Mouse (Mus musculus) embryonic facial prominence, embryonic 10.5 days (tissue): ENCODE measurements around the gene Adap1. TPM values are rescaled to one million over a fixed set of nuclear protein-coding genes. Genes with fewer than 3 reads are reported as not detected.

Experiments used
- DNase-seq: peaks from one replicate; pipeline ENCODE4 v3.0.0-alpha.2; 2017; ENCODE audit warnings: low spot score
- H3K27ac ChIP-seq: fragments of 300-500 bp; sonication (generic); replicated peaks from 2 replicates; pipeline ENCODE4 v1.5.1; 2016; ENCODE audit warnings: mild to moderate bottlenecking
- H3K27me3 ChIP-seq: fragments of 300-500 bp; sonication (generic); replicated peaks from 2 replicates; pipeline ENCODE4 v1.6.1; 2016; ENCODE audit warnings: low read depth, mild to moderate bottlenecking; ENCODE audit not compliant: poor library complexity, severe bottlenecking
- H3K36me3 ChIP-seq: fragments of 300-500 bp; sonication (generic); replicated peaks from 2 replicates; pipeline ENCODE4 v1.6.1; 2016; ENCODE audit warnings: mild to moderate bottlenecking, moderate library complexity
- H3K4me1 ChIP-seq: fragments of 300-500 bp; sonication (generic); 2 replicates; pipeline ENCODE4 v1.6.1; 2016
- H3K4me3 ChIP-seq: fragments of 300-500 bp; sonication (generic); 2 replicates; pipeline ENCODE4 v1.5.1; 2016; ENCODE audit warnings: mild to moderate bottlenecking, moderate library complexity
- H3K9me3 ChIP-seq: fragments of 300-500 bp; sonication (generic); 2 replicates; pipeline ENCODE4 v1.6.1; 2016; ENCODE audit warnings: mild to moderate bottlenecking
- WGBS: fragments of 180-500 bp; shearing (Covaris S2); methylation state at CpG from one replicate; pipeline ENCODE4 v1.1.7; 2016; 5-methylcytosine and 5-hydroxymethylcytosine counted together
- polyA plus RNA-seq: library from polyadenylated mRNA; unstranded; fragments of >200 nt; fragmentation: Nextera tagmentation; extraction: Ambion mirVana; gene quantifications from 2 replicates; pipeline ENCODE4 v1.2.1, GENCODE M21; 2016

Adap1 gene
- polyA plus RNA-seq, result 0.51 and 0.54 TPM in 2 replicates

- WGBS, result 4% methylated on average over 61 of the region's 61 CpGs
Measured at GRCm38 (mm10) chr5:139325395-139325966, at the start of gene Adap1. Gene Adap1 (minus strand): TSS chr5:139325622.

GRCm38 (mm10) chr5:139374841-139375240 is 49.4 kb upstream of the Adap1 start:
- H3K4me3 ChIP-seq, result no peak overlapping the region
- H3K27me3 ChIP-seq, result no peaks in the 10 kb centered on the region
- peaks cover 65% of the 10 kb centered on the region for H3K4me1 ChIP-seq
- no peak for DNase-seq
- 85% methylated on average over 2 of the region's 2 CpGs for WGBS
- H3K27ac ChIP-seq, result no peak overlapping the region
- no peaks in the 10 kb centered on the region for H3K9me3 ChIP-seq
- H3K36me3 ChIP-seq, result no peaks in the 10 kb centered on the region

More at GRCm38 (mm10) chr5:139325395-139325966, at the start of gene Adap1:
- DNase-seq, result peak; percentile 67
- peak within 1 kb of the TSS; percentile 54 for H3K27ac ChIP-seq
- no peaks in the 10 kb centered on the region for H3K9me3 ChIP-seq
- H3K4me3 ChIP-seq, result peak within 1 kb of the TSS; percentile 75
- H3K36me3 ChIP-seq, result no peaks in the 10 kb centered on the region
- H3K27me3 ChIP-seq, result peaks cover 64% of the 10 kb centered on the region
- peaks cover 24% of the 10 kb centered on the region for H3K4me1 ChIP-seq

GRCm38 (mm10) chr5:139373889-139374444 is 48.5 kb upstream of the Adap1 start:
- H3K4me3 ChIP-seq, result no peak overlapping the region
- H3K27ac ChIP-seq, result no peak overlapping the region
- H3K36me3 ChIP-seq, result no peaks in the 10 kb centered on the region
- H3K4me1 ChIP-seq, result peaks cover 61% of the 10 kb centered on the region
- no peaks in the 10 kb centered on the region for H3K9me3 ChIP-seq
- no peak for DNase-seq
- WGBS, result 86% methylated on average over 6 of the region's 6 CpGs
- no peaks in the 10 kb centered on the region for H3K27me3 ChIP-seq

- Histone ChIP-seq H3K4me3 (no peak overlapping the region), H3K4me1 (peaks cover 57% of the 10 kb centered on the region), H3K27ac (no peak overlapping the region), H3K27me3 (no peaks in the 10 kb centered on the region), H3K9me3 (no peaks in the 10 kb centered on the region), H3K36me3 (no peaks in the 10 kb centered on the region)
- 81% methylated on average over 3 of the region's 3 CpGs for WGBS
- no peak for DNase-seq
Measured at GRCm38 (mm10) chr5:139373126-139373525, 47.7 kb upstream of the Adap1 start.

- H3K36me3 ChIP-seq, result no peaks in the 10 kb centered on the region
- peaks cover 46% of the 10 kb centered on the region for H3K4me1 ChIP-seq
- DNase-seq, result peak; percentile 96
- H3K9me3 ChIP-seq, result no peaks in the 10 kb centered on the region
- peak overlapping the region; percentile 95 for H3K27ac ChIP-seq
- peak overlapping the region; percentile 71 for H3K4me3 ChIP-seq
- WGBS, result 2% methylated on average over 39 of the region's 39 CpGs
- no peaks in the 10 kb centered on the region for H3K27me3 ChIP-seq
Measured at GRCm38 (mm10) chr5:139371631-139372401, 46.4 kb upstream of the Adap1 start.

- no peaks in the 10 kb centered on the region for H3K27me3 ChIP-seq
- WGBS, result 67% methylated on average over 5 of the region's 5 CpGs
- no peaks in the 10 kb centered on the region for H3K9me3 ChIP-seq
- H3K4me1 ChIP-seq, result peaks cover 46% of the 10 kb centered on the region
- peak overlapping the region; percentile 95 for H3K27ac ChIP-seq
- peak overlapping the region; percentile 71; the same call in 1 of the 2 replicates for H3K4me3 ChIP-seq
- DNase-seq, result no peak
- H3K36me3 ChIP-seq, result no peaks in the 10 kb centered on the region
Measured at GRCm38 (mm10) chr5:139371118-139371517, 45.7 kb upstream of the Adap1 start.

- Histone ChIP-seq H3K36me3 (no peaks in the 10 kb centered on the region), H3K27me3 (no peaks in the 10 kb centered on the region), H3K4me1 (peaks cover 54% of the 10 kb centered on the region), H3K27ac (peak overlapping the region; percentile 95), H3K4me3 (peak overlapping the region; percentile 8; the same call in 1 of the 2 replicates), H3K9me3 (no peaks in the 10 kb centered on the region)
- WGBS, result 86% methylated on average over 6 of the region's 6 CpGs
- no peak for DNase-seq
Measured at GRCm38 (mm10) chr5:139370336-139370735, 44.9 kb upstream of the Adap1 start.

- DNase-seq, result no peak
- H3K27ac ChIP-seq, result no peak overlapping the region; the same call in 1 of the 2 replicates
- no peak overlapping the region for H3K4me3 ChIP-seq
- H3K4me1 ChIP-seq, result peaks cover 63% of the 10 kb centered on the region
- peaks cover 1% of the 10 kb centered on the region for H3K36me3 ChIP-seq
- no peaks in the 10 kb centered on the region for H3K9me3 ChIP-seq
- no peaks in the 10 kb centered on the region for H3K27me3 ChIP-seq
- WGBS, result 85% methylated on average over 11 of the region's 11 CpGs
Measured at GRCm38 (mm10) chr5:139368638-139369320, 43.4 kb upstream of the Adap1 start.

GRCm38 (mm10) chr5:139367884-139368458 is 42.5 kb upstream of the Adap1 start:
- no peak for DNase-seq
- Histone ChIP-seq H3K27me3 (no peaks in the 10 kb centered on the region), H3K4me3 (no peak overlapping the region), H3K36me3 (peaks cover 6% of the 10 kb centered on the region), H3K27ac (no peak overlapping the region), H3K4me1 (peaks cover 62% of the 10 kb centered on the region), H3K9me3 (no peaks in the 10 kb centered on the region)
- 90% methylated on average over 4 of the region's 4 CpGs for WGBS

GRCm38 (mm10) chr5:139366484-139366883 is 41.1 kb upstream of the Adap1 start:
- DNase-seq, result no peak
- no peak overlapping the region for H3K4me3 ChIP-seq
- 74% methylated on average over 11 of the region's 11 CpGs for WGBS
- no peaks in the 10 kb centered on the region for H3K9me3 ChIP-seq
- H3K4me1 ChIP-seq, result peaks cover 53% of the 10 kb centered on the region
- peaks cover 18% of the 10 kb centered on the region for H3K36me3 ChIP-seq
- H3K27me3 ChIP-seq, result no peaks in the 10 kb centered on the region
- H3K27ac ChIP-seq, result no peak overlapping the region

- Histone ChIP-seq H3K27me3 (no peaks in the 10 kb centered on the region), H3K4me3 (no peak overlapping the region), H3K36me3 (peaks cover 18% of the 10 kb centered on the region), H3K27ac (peak overlapping the region; percentile 24; the same call in 1 of the 2 replicates), H3K4me1 (peaks cover 47% of the 10 kb centered on the region), H3K9me3 (no peaks in the 10 kb centered on the region)
- 85% methylated on average over 1 of the region's 1 CpGs for WGBS
- no peak for DNase-seq
Measured at GRCm38 (mm10) chr5:139365827-139366226, 40.4 kb upstream of the Adap1 start.
